Mouse (Mus musculus) heart, postnatal 0 days (tissue): ENCODE measurements at regions not wholly inside any gene's neighbourhood (a gene's known extent, or its start where the extent isn't known, plus 50 kb on each side); places are given as distances from the start of the nearest gene placed in this dataset.

Experiments
- ATAC-seq: fragments of 200-750 bp; cut with Nextera tagmentation; 2 replicates; pipeline ENCODE4 v1.8.0; 2017; ENCODE audit warnings: low read depth, moderate number of reproducible peaks, moderate library complexity; ENCODE audit not compliant: insufficient read depth
- DNase-seq: peaks from one replicate; pipeline ENCODE4 v3.0.0-alpha.2; 2016; ENCODE audit warnings: low spot score
- H3K27ac ChIP-seq: fragments of 300-500 bp; sonication (generic); 2 replicates; pipeline ENCODE4 v1.5.1; 2014; ENCODE audit warnings: low read depth, mild to moderate bottlenecking
- H3K27me3 ChIP-seq: fragments of 300-500 bp; sonication (generic); 2 replicates; pipeline ENCODE4 v1.6.1; 2014; ENCODE audit warnings: low read length, mixed read lengths; ENCODE audit not compliant: control insufficient read depth, insufficient read depth
- H3K36me3 ChIP-seq: fragments of 300-500 bp; sonication (generic); replicated peaks from 2 replicates; pipeline ENCODE4 v1.6.1; 2014; ENCODE audit warnings: low read length, mixed read lengths; ENCODE audit not compliant: control insufficient read depth, insufficient read depth
- H3K4me1 ChIP-seq: fragments of 300-500 bp; sonication (generic); 2 replicates; pipeline ENCODE4 v1.6.1; 2014; ENCODE audit warnings: antibody characterized with exemption; ENCODE audit not compliant: control insufficient read depth, insufficient read depth
- H3K4me2 ChIP-seq: fragments of 300-500 bp; sonication (generic); 2 replicates; pipeline ENCODE4 v1.6.1; 2014; ENCODE audit warnings: low read depth, mild to moderate bottlenecking, low read length, moderate library complexity
- H3K4me3 ChIP-seq: fragments of 300-500 bp; sonication (generic); 2 replicates; pipeline ENCODE4 v1.5.1; 2014; ENCODE audit warnings: low read depth, low read length
- H3K9ac ChIP-seq: fragments of 300-500 bp; sonication (generic); replicated peaks from 2 replicates; pipeline ENCODE4 v1.6.1; 2014; ENCODE audit warnings: low read depth, low read length, mixed read lengths
- H3K9me3 ChIP-seq: fragments of 300-500 bp; sonication (generic); replicated peaks from 2 replicates; pipeline ENCODE4 v1.6.1; 2016; ENCODE audit warnings: low read length; ENCODE audit not compliant: control insufficient read depth
- CTCF ChIP-seq: IDR thresholded peaks from 2 replicates; pipeline ENCODE4 v1.5.1; 2016; ENCODE audit warnings: antibody characterized with exemption, control low read depth, low read depth
- EP300 ChIP-seq: IDR thresholded peaks from 2 replicates; pipeline ENCODE4 v1.6.1; 2016; ENCODE audit warnings: antibody characterized with exemption, low read depth
- WGBS: fragments of 180-500 bp; shearing (Covaris S2); extraction: QIAGEN DNeasy Blood & Tissue Kit; methylation state at CpG from one replicate; pipeline ENCODE4 v1.1.7; 2014; 5-methylcytosine and 5-hydroxymethylcytosine counted together

GRCm38 (mm10) chr10:97000871-97001270, 384.1 kb downstream of the Btg1 start:
- ATAC-seq: no peak
- no peaks in the 10 kb centered on the region for H3K36me3 ChIP-seq
- no peak overlapping the region for H3K9ac ChIP-seq
- H3K4me1 ChIP-seq: no peaks in the 10 kb centered on the region
- no peak overlapping the region for H3K27ac ChIP-seq
- TF ChIP-seq CTCF (no peak), EP300 (no peak)
- no peak for DNase-seq
- H3K27me3 ChIP-seq: no peaks in the 10 kb centered on the region
- H3K9me3 ChIP-seq: peaks cover 3% of the 10 kb centered on the region; the same call in 1 of the 2 replicates
- no peak overlapping the region for H3K4me2 ChIP-seq
- H3K4me3 ChIP-seq: no peak overlapping the region

- no peaks in the 10 kb centered on the region for H3K36me3 ChIP-seq
- H3K4me3 ChIP-seq: no peak overlapping the region
Observed at GRCm38 (mm10) chr10:97008873-97009272, 392.1 kb downstream of the Btg1 start.

GRCm38 (mm10) chr10:97009859-97010258, 393.1 kb downstream of the Btg1 start:
- H3K27me3 ChIP-seq: no peaks in the 10 kb centered on the region
- TF ChIP-seq EP300 (no peak), CTCF (no peak)
- no peak overlapping the region for H3K9ac ChIP-seq
- no peaks in the 10 kb centered on the region for H3K4me1 ChIP-seq
- no peak overlapping the region for H3K4me2 ChIP-seq
- no peak overlapping the region for H3K27ac ChIP-seq
- no peaks in the 10 kb centered on the region for H3K9me3 ChIP-seq
- 61% methylated on average over 1 of the region's 1 CpGs for WGBS
- no peak for DNase-seq
- no peak overlapping the region for H3K4me3 ChIP-seq
- H3K36me3 ChIP-seq: no peaks in the 10 kb centered on the region
- no peak for ATAC-seq

More at GRCm38 (mm10) chr10:97008873-97009272, 392.1 kb downstream of the Btg1 start:
- no peak for ATAC-seq
- no peaks in the 10 kb centered on the region for H3K4me1 ChIP-seq
- no peaks in the 10 kb centered on the region for H3K27me3 ChIP-seq
- DNase-seq: no peak
- no peak overlapping the region for H3K27ac ChIP-seq
- H3K9ac ChIP-seq: no peak overlapping the region
- no peaks in the 10 kb centered on the region for H3K9me3 ChIP-seq
- no peak for TF ChIP-seq CTCF
- H3K4me2 ChIP-seq: no peak overlapping the region

- no peak overlapping the region for H3K27ac ChIP-seq
- H3K9ac ChIP-seq: no peak overlapping the region
- H3K4me1 ChIP-seq: no peaks in the 10 kb centered on the region
- no peak for ATAC-seq
- no peak for TF ChIP-seq EP300
- no peak for TF ChIP-seq CTCF
- 57% methylated on average over 3 of the region's 3 CpGs for WGBS
- no peak overlapping the region for H3K4me3 ChIP-seq
- no peaks in the 10 kb centered on the region for H3K9me3 ChIP-seq
- peak; percentile 5 for DNase-seq
- no peaks in the 10 kb centered on the region for H3K27me3 ChIP-seq
- no peak overlapping the region for H3K4me2 ChIP-seq
- H3K36me3 ChIP-seq: no peaks in the 10 kb centered on the region
Observed at GRCm38 (mm10) chr10:97018641-97019040, 401.8 kb downstream of the Btg1 start.

GRCm38 (mm10) chr10:97028776-97029175, 412.0 kb downstream of the Btg1 start:
- TF ChIP-seq EP300: no peak
- TF ChIP-seq CTCF: no peak
- WGBS: 85% methylated on average over 5 of the region's 5 CpGs

GRCm38 (mm10) chr10:97030996-97031395, 414.2 kb downstream of the Btg1 start:
- WGBS: 73% methylated on average over 2 of the region's 2 CpGs
- H3K4me2 ChIP-seq: no peak overlapping the region

More at GRCm38 (mm10) chr10:97028776-97029175, 412.0 kb downstream of the Btg1 start:
- Histone ChIP-seq H3K4me1 (no peaks in the 10 kb centered on the region), H3K9ac (no peak overlapping the region), H3K4me3 (no peak overlapping the region), H3K27ac (no peak overlapping the region), H3K4me2 (no peak overlapping the region), H3K36me3 (no peaks in the 10 kb centered on the region), H3K27me3 (no peaks in the 10 kb centered on the region), H3K9me3 (no peaks in the 10 kb centered on the region)
- no peak for DNase-seq
- ATAC-seq: no peak

More at GRCm38 (mm10) chr10:97030996-97031395, 414.2 kb downstream of the Btg1 start:
- ATAC-seq (no peak), DNase-seq (no peak)
- Histone ChIP-seq H3K27me3 (no peaks in the 10 kb centered on the region), H3K4me3 (no peak overlapping the region), H3K27ac (no peak overlapping the region), H3K4me1 (peaks cover 8% of the 10 kb centered on the region; the same call in 1 of the 2 replicates), H3K9ac (no peak overlapping the region), H3K36me3 (no peaks in the 10 kb centered on the region), H3K9me3 (no peaks in the 10 kb centered on the region)
- TF ChIP-seq CTCF: no peak
- TF ChIP-seq EP300: no peak
